Mouse (Mus musculus) cerebellum, adult 2 months (tissue): ENCODE results near the gene Fam53b.

Experiments
- CTCF ChIP-seq: fragments of 200-500 bp; IDR thresholded peaks from 2 replicates; pipeline ENCODE4 v1.5.1; 2011; ENCODE audit warnings: low read depth, mild to moderate bottlenecking, control low read depth, low read length, moderate library complexity, borderline replicate concordance; ENCODE audit not compliant: insufficient read depth
- POLR2A ChIP-seq: fragments of 200-500 bp; IDR thresholded peaks from 2 replicates; pipeline ENCODE4 v1.6.1; 2011; ENCODE audit warnings: low read length, control low read depth, borderline replicate concordance; ENCODE audit not compliant: insufficient read depth

GRCm38 (mm10) chr7:132703515-132704309 is 110.0 kb downstream of the Fam53b start:
- TF ChIP-seq POLR2A, result no peak
- no peak for TF ChIP-seq CTCF
